Mouse (Mus musculus) MEL (cell line): ENCODE data around the gene Vps37b. TPM values are rescaled to one million over a fixed set of nuclear protein-coding genes. Genes with fewer than 3 reads are reported as not detected.

Source experiments
- DNase-seq: peaks from one replicate; pipeline ENCODE4 v3.0.0; 2011; ENCODE audit warnings: low read depth, low spot score
- H3K27ac ChIP-seq: 2 replicates; pipeline ENCODE4 v1.5.1; 2012; ENCODE audit warnings: low read depth, mild to moderate bottlenecking, control low read depth, low read length, moderate library complexity; ENCODE audit not compliant: control insufficient read depth
- H3K27me3 ChIP-seq, 2 experiments: fragments of 150-350 bp in 1 of 2; sonication (generic) in 1 of 2; 2 replicates each; pipeline ENCODE4 v1.6.1; 2012; ENCODE audit warnings: low read length in 2 of 2, mild to moderate bottlenecking in 2 of 2, improper control_type of control experiment in 1 of 2, moderate library complexity in 1 of 2; ENCODE audit not compliant: insufficient read depth in 2 of 2, control insufficient read depth in 1 of 2
- H3K36me3 ChIP-seq, 2 experiments: 2 replicates each; pipeline ENCODE4 v1.6.1; 2012 to 2014; ENCODE audit warnings: low read length in 2 of 2, improper control_type of control experiment in 1 of 2, inconsistent platforms in 1 of 2, mild to moderate bottlenecking in 1 of 2; ENCODE audit not compliant: insufficient read depth in 2 of 2, control insufficient read depth in 1 of 2
- H3K4me1 ChIP-seq, 2 experiments: fragments of 150-350 bp in 1 of 2; sonication (generic) in 1 of 2; 2 replicates each; pipeline ENCODE4 v1.6.1; 2012; ENCODE audit warnings: low read length in 2 of 2, improper control_type of control experiment in 1 of 2, mild to moderate bottlenecking in 1 of 2; ENCODE audit not compliant: insufficient read depth in 2 of 2, control insufficient read depth in 1 of 2
- H3K4me3 ChIP-seq, 2 experiments: fragments of 150-350 bp in 1 of 2; sonication (generic) in 1 of 2; 2 replicates each; pipeline ENCODE4 v1.5.1; 2012; ENCODE audit warnings: low read depth in 2 of 2, low read length in 2 of 2, mild to moderate bottlenecking in 2 of 2, moderate library complexity in 2 of 2, control low read depth in 1 of 2, improper control_type of control experiment in 1 of 2; ENCODE audit not compliant: control insufficient read depth in 1 of 2, insufficient read depth in 1 of 2
- H3K79me2 ChIP-seq: 2 replicates; pipeline ENCODE4 v1.6.1; 2012; ENCODE audit warnings: mild to moderate bottlenecking, low read length, moderate library complexity; ENCODE audit not compliant: control insufficient read depth, poor library complexity, insufficient read depth
- H3K9ac ChIP-seq: 2 replicates; pipeline ENCODE4 v1.6.1; 2012; ENCODE audit warnings: low read depth, mild to moderate bottlenecking, control low read depth, low read length, moderate library complexity; ENCODE audit not compliant: control insufficient read depth, poor library complexity, severe bottlenecking
- H3K9me3 ChIP-seq: fragments of 150-350 bp; sonication (generic); replicated peaks from 2 replicates; pipeline ENCODE4 v1.6.1; 2012; ENCODE audit warnings: mild to moderate bottlenecking, low read length, improper control_type of control experiment, moderate library complexity; ENCODE audit not compliant: insufficient read depth
- BHLHE40 ChIP-seq: IDR thresholded peaks from 2 replicates; pipeline ENCODE4 v1.6.1; 2012; ENCODE audit warnings: low read depth, mild to moderate bottlenecking, inconsistent platforms, low read length, improper control_type of control experiment, borderline replicate concordance
- E2F4 ChIP-seq: IDR thresholded peaks from 2 replicates; pipeline ENCODE4 v1.6.1; 2011; ENCODE audit warnings: low read depth, low read length, improper control_type of control experiment, borderline replicate concordance
- GABPA ChIP-seq: IDR thresholded peaks from 2 replicates; pipeline ENCODE4 v1.6.1; 2012; ENCODE audit warnings: low read depth, mild to moderate bottlenecking, inconsistent platforms, low read length, improper control_type of control experiment, moderate library complexity
- MAFK ChIP-seq: IDR thresholded peaks from 2 replicates; pipeline ENCODE4 v1.6.1; 2011; ENCODE audit warnings: low read depth, mild to moderate bottlenecking, low read length, improper control_type of control experiment, borderline replicate concordance
- MAX ChIP-seq: IDR thresholded peaks from 2 replicates; pipeline ENCODE4 v1.6.1; 2011; ENCODE audit warnings: low read length, improper control_type of control experiment
- MEF2A ChIP-seq: IDR thresholded peaks from 2 replicates; pipeline ENCODE4 v1.6.1; 2014; ENCODE audit warnings: low read depth, mild to moderate bottlenecking, inconsistent platforms, low read length, improper control_type of control experiment; ENCODE audit not compliant: poor library complexity, insufficient replicate concordance, severe bottlenecking; ENCODE audit errors: extremely low read depth
- MXI1 ChIP-seq: IDR thresholded peaks from 2 replicates; pipeline ENCODE4 v1.6.1; 2011; ENCODE audit warnings: mild to moderate bottlenecking, low read depth, low read length, improper control_type of control experiment
- MYB ChIP-seq: IDR thresholded peaks from 2 replicates; pipeline ENCODE4 v1.6.1; 2011; ENCODE audit warnings: mild to moderate bottlenecking, low read depth, low read length, improper control_type of control experiment
- NELFE ChIP-seq: IDR thresholded peaks from 2 replicates; pipeline ENCODE4 v1.6.1; 2011; ENCODE audit warnings: low read depth, low read length, improper control_type of control experiment
- NRF1 ChIP-seq: IDR thresholded peaks from 2 replicates; pipeline ENCODE4 v1.6.1; 2014; ENCODE audit warnings: low read depth, mild to moderate bottlenecking, inconsistent platforms, low read length, improper control_type of control experiment, moderate library complexity; ENCODE audit not compliant: poor library complexity, insufficient read depth, severe bottlenecking
- POLR2A ChIP-seq, 2 experiments: IDR thresholded peaks; 2 replicates each; pipeline ENCODE4 v1.6.1; 2011 to 2012; ENCODE audit warnings: low read length in 2 of 2, mild to moderate bottlenecking in 2 of 2, control low read depth in 1 of 2, improper control_type of control experiment in 1 of 2, low read depth in 1 of 2, moderate library complexity in 1 of 2; ENCODE audit not compliant: control insufficient read depth in 1 of 2, insufficient read depth in 1 of 2, poor library complexity in 1 of 2
- POLR2AphosphoS2 ChIP-seq: IDR thresholded peaks from 2 replicates; pipeline ENCODE4 v1.6.1; 2011; ENCODE audit warnings: low read length, improper control_type of control experiment
- RCOR1 ChIP-seq: IDR thresholded peaks from 2 replicates; pipeline ENCODE4 v1.6.1; 2012; ENCODE audit warnings: low read depth, mild to moderate bottlenecking, inconsistent platforms, low read length, improper control_type of control experiment
- TCF12 ChIP-seq: IDR thresholded peaks from 2 replicates; pipeline ENCODE4 v1.6.1; 2014; ENCODE audit warnings: low read depth, mild to moderate bottlenecking, inconsistent platforms, low read length, improper control_type of control experiment, moderate library complexity
- UBTF ChIP-seq: IDR thresholded peaks from 2 replicates; pipeline ENCODE4 v1.6.1; 2012; ENCODE audit warnings: low read depth, mild to moderate bottlenecking, inconsistent platforms, low read length, improper control_type of control experiment, moderate library complexity, borderline replicate concordance; ENCODE audit not compliant: insufficient read depth
- USF1 ChIP-seq: IDR thresholded peaks from 2 replicates; pipeline ENCODE4 v1.6.1; 2014; ENCODE audit warnings: low read depth, mild to moderate bottlenecking, inconsistent platforms, low read length, improper control_type of control experiment, moderate library complexity
- ZC3H11A ChIP-seq: IDR thresholded peaks from 2 replicates; pipeline ENCODE4 v1.6.1; 2012; ENCODE audit warnings: low read depth, mild to moderate bottlenecking, inconsistent platforms, low read length, improper control_type of control experiment
- ZKSCAN1 ChIP-seq: IDR thresholded peaks from 2 replicates; pipeline ENCODE4 v1.6.1; 2012; ENCODE audit warnings: low read depth, mild to moderate bottlenecking, inconsistent platforms, low read length, improper control_type of control experiment, moderate library complexity
- ZMIZ1 ChIP-seq: IDR thresholded peaks from 2 replicates; pipeline ENCODE4 v1.6.1; 2012; ENCODE audit warnings: low read depth, mild to moderate bottlenecking, inconsistent platforms, low read length, improper control_type of control experiment, moderate library complexity
- polyA plus RNA-seq, 2 experiments: library from polyadenylated mRNA; stranded (reverse) in 1 of 2; unstranded in 1 of 2; fragments of >175 nt in 1 of 2; fragments of >200 nt in 1 of 2; gene quantifications; 2 replicates each; pipeline versions ENCODE4 v1.2.1 to v1.2.4; 2012; ENCODE audit warnings: low replicate concordance in 2 of 2, low read depth in 1 of 2; ENCODE audit not compliant: insufficient read length in 2 of 2, insufficient read depth in 1 of 2, missing spikeins in 1 of 2
- total RNA-seq: library from RNA; depleted of rRNA; stranded (reverse); fragments of 300-350 nt; gene quantifications from 2 replicates; pipeline ENCODE4 v1.2.3, GENCODE M21; 2012

The Vps37b gene
- total and polyA plus RNA-seq, 3 experiments, result 28.6 to 66.0 TPM; not detected in 1

DNA sequence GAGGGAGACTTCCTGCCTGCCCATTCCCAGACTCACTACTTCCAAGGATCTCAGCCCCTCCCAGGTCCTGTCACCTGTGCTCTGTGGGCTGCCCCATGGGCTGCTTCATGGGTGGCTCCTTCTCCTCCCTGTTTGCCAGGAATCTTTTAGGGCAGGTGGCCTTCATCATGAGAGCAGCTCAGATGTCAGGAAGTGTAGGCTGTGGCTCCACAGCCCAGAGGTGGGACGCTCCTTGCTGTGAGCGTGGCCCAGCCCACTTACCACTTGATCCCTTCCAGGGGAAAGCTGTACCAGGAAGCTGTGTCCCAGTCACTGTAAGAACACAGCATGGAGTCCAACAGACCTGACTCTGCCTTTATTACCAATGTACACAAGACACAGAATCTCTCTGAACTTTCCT, 45.1 kb downstream of the Vps37b start:
- no peaks in the 10 kb centered on the region for H3K27me3 ChIP-seq
- no peaks in the 10 kb centered on the region; the same call in 1 of the 2 replicates for H3K79me2 ChIP-seq
- H3K9ac ChIP-seq, result no peak overlapping the region
- no peak for TF ChIP-seq UBTF
- TF ChIP-seq, all 39 proteins: peak for 0
- DNase-seq, result no peak
- no peaks in the 10 kb centered on the region for H3K36me3 ChIP-seq
- no peaks in the 10 kb centered on the region for H3K9me3 ChIP-seq
- no peak overlapping the region for H3K4me3 ChIP-seq
- no peaks in the 10 kb centered on the region for H3K4me1 ChIP-seq
- no peak overlapping the region for H3K27ac ChIP-seq

DNA sequence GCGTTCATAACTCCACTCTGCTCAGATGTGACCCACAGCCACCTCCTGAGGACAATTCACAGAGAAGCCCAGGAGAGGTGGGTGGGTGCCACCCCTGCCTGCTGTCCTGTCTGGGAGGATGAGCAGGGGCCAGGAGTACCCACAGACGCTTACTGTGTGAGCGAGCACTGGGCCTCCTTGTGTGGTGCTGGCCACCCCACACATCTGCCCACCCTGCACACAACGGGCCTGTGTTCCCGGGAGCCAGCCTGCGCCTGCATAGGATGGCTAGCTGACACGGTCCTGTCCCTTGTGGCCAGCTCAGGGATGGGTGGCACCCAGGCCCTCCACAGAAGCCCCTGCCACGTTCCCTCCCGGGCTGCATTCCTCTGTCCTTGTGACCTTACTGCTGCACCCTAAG, 46.6 kb downstream of the Vps37b start:
- H3K9me3 ChIP-seq, result no peaks in the 10 kb centered on the region
- no peak overlapping the region for H3K9ac ChIP-seq
- H3K79me2 ChIP-seq, result no peaks in the 10 kb centered on the region; the same call in 1 of the 2 replicates
- no peak overlapping the region for H3K27ac ChIP-seq
- H3K4me3 ChIP-seq, result no peak overlapping the region
- H3K4me1 ChIP-seq, result no peaks in the 10 kb centered on the region
- DNase-seq, result no peak
- H3K36me3 ChIP-seq, result no peaks in the 10 kb centered on the region
- no peak for TF ChIP-seq NRF1
- no peak for TF ChIP-seq UBTF
- TF ChIP-seq ZKSCAN1, result no peak
- TF ChIP-seq MEF2A, result no peak
- no peak for TF ChIP-seq ZMIZ1
- TF ChIP-seq RCOR1, result no peak
- no peak for TF ChIP-seq ZC3H11A
- no peak for TF ChIP-seq MAFK
- no peak for TF ChIP-seq TCF12
- TF ChIP-seq GABPA, result no peak
- no peak for TF ChIP-seq USF1
- no peak for TF ChIP-seq MXI1
- no peak for TF ChIP-seq POLR2AphosphoS2
- TF ChIP-seq MAX, result no peak
- TF ChIP-seq MYB, result no peak
- no peaks in the 10 kb centered on the region for H3K27me3 ChIP-seq

DNA sequence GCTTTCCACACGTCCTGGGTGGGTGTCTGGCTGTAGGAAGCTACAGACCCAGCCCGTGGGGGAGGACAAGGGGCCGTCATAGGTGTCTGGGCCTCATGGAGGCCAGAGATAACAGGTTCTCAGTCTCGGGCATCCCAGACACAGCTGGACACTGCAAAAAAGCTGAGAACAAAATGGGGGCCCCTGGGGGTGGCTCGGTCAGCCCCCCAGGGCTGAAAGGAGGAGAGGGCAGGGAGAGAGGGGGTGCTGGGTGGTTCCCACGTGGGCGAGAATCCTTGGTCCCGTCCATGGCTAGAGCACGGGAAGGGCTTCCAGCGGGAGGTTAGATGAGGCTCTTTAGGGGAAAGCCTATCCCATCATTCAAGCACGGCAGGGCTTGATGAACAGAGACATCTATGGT, 49.2 kb downstream of the Vps37b start:
- no peaks in the 10 kb centered on the region; the same call in 1 of the 2 replicates for H3K79me2 ChIP-seq
- no peak overlapping the region for H3K9ac ChIP-seq
- H3K27me3 ChIP-seq, result no peaks in the 10 kb centered on the region
- DNase-seq, result no peak
- H3K4me1 ChIP-seq, result no peaks in the 10 kb centered on the region; a peak in 1 of 4 replicates
- TF ChIP-seq USF1 (no peak), BHLHE40 (no peak), NRF1 (no peak), RCOR1 (no peak), POLR2A (IDR thresholded peaks at IDR 0.05; ENCODE audit: control insufficient read depth in 1 of 2, insufficient read depth in 1 of 2, low read depth in 1 of 2, low read length in 2 of 2, poor library complexity in 1 of 2) (no peak), ZKSCAN1 (no peak), NELFE (no peak), E2F4 (no peak), GABPA (no peak)
- H3K9me3 ChIP-seq, result no peaks in the 10 kb centered on the region
- no peaks in the 10 kb centered on the region for H3K36me3 ChIP-seq
- H3K27ac ChIP-seq, result no peak overlapping the region
- no peak overlapping the region for H3K4me3 ChIP-seq
